Mouse (Mus musculus) liver, embryonic 14.5 days (tissue): ENCODE results near the gene Dclk3. TPM values are rescaled to one million over a fixed set of nuclear protein-coding genes. Genes with fewer than 3 reads are reported as not detected.
A peak's percentile ranks its signal among the peaks of the same experiment; 100 is the strongest.

Experiments used
- ATAC-seq: fragments of 200-750 bp; cut with Nextera tagmentation; 2 replicates; pipeline ENCODE4 v1.8.0; 2017; ENCODE audit warnings: moderate number of reproducible peaks, mild to moderate bottlenecking, moderate library complexity; ENCODE audit not compliant: insufficient read depth
- DNase-seq, 3 experiments: peaks; one replicate each; pipeline ENCODE4 v3.0.0-alpha.2; 2012 to 2013; ENCODE audit warnings: low read depth in 3 of 3, low spot score in 3 of 3
- H3K27ac ChIP-seq: fragments of 300-500 bp; sonication (generic); 2 replicates; pipeline ENCODE4 v1.5.1; 2014; ENCODE audit warnings: moderate library complexity, mild to moderate bottlenecking, control low read depth, inconsistent platforms
- H3K27me3 ChIP-seq: fragments of 300-500 bp; sonication (generic); 2 replicates; pipeline ENCODE4 v1.6.1; 2014; ENCODE audit warnings: mild to moderate bottlenecking, low read length, moderate library complexity; ENCODE audit not compliant: control insufficient read depth, insufficient read depth
- H3K36me3 ChIP-seq: fragments of 300-500 bp; sonication (generic); replicated peaks from 2 replicates; pipeline ENCODE4 v1.6.1; 2014; ENCODE audit warnings: low read depth; ENCODE audit not compliant: control insufficient read depth, insufficient read depth
- H3K4me1 ChIP-seq, 2 experiments: fragments of 200-500 bp in 1 of 2; fragments of 300-500 bp in 1 of 2; sonication (generic) in 1 of 2; replicated peaks; 2 replicates each; pipeline ENCODE4 v1.6.1; 2012 to 2014; ENCODE audit warnings: antibody characterized with exemption in 1 of 2, inconsistent platforms in 1 of 2, low read length in 1 of 2; ENCODE audit not compliant: control insufficient read depth in 2 of 2, insufficient read depth in 2 of 2
- H3K4me2 ChIP-seq: fragments of 300-500 bp; sonication (generic); 2 replicates; pipeline ENCODE4 v1.6.1; 2014; ENCODE audit warnings: low read depth, mild to moderate bottlenecking, control low read depth, moderate library complexity
- H3K4me3 ChIP-seq, 2 experiments: fragments of 200-500 bp in 1 of 2; fragments of 300-500 bp in 1 of 2; sonication (generic) in 1 of 2; 2 replicates each; pipeline ENCODE4 v1.5.1; 2012 to 2014; ENCODE audit warnings: low read depth in 2 of 2, low read length in 2 of 2, mild to moderate bottlenecking in 2 of 2, control low read depth in 1 of 2, inconsistent platforms in 1 of 2, moderate library complexity in 1 of 2; ENCODE audit not compliant: insufficient read depth in 1 of 2
- H3K9ac ChIP-seq: fragments of 300-500 bp; sonication (generic); replicated peaks from 2 replicates; pipeline ENCODE4 v1.6.1; 2014; ENCODE audit warnings: mild to moderate bottlenecking, control low read depth, moderate library complexity
- H3K9me3 ChIP-seq: fragments of 300-500 bp; sonication (generic); 2 replicates; pipeline ENCODE4 v1.6.1; 2016; ENCODE audit warnings: low read length, mixed read lengths; ENCODE audit not compliant: control insufficient read depth
- CTCF ChIP-seq: IDR thresholded peaks from 2 replicates; pipeline ENCODE4 v1.5.1; 2016; ENCODE audit warnings: antibody characterized with exemption, low read depth, control low read depth
- EP300 ChIP-seq: IDR thresholded peaks from 2 replicates; pipeline ENCODE4 v1.6.1; 2016; ENCODE audit warnings: antibody characterized with exemption, low read depth
- WGBS: fragments of 180-500 bp; shearing (Covaris S2); extraction: QIAGEN DNeasy Blood & Tissue Kit; methylation state at CpG from one replicate; pipeline ENCODE4 v1.1.7; 2014; ENCODE audit not compliant: insufficient replicate concordance; 5-methylcytosine and 5-hydroxymethylcytosine counted together
- polyA plus RNA-seq, 2 experiments: library from polyadenylated mRNA; depleted of rRNA in 1 of 2; stranded (reverse) in 1 of 2; unstranded in 1 of 2; fragments of >200 nt; fragmentation: Nextera tagmentation in 1 of 2; extraction: Ambion mirVana in 1 of 2; gene quantifications; 2 replicates each; pipeline versions ENCODE4 v1.2.1 to v1.2.3; 2012 to 2014

The Dclk3 gene
- polyA plus RNA-seq, 2 experiments = 0.02 to 0.03 TPM

DNA sequence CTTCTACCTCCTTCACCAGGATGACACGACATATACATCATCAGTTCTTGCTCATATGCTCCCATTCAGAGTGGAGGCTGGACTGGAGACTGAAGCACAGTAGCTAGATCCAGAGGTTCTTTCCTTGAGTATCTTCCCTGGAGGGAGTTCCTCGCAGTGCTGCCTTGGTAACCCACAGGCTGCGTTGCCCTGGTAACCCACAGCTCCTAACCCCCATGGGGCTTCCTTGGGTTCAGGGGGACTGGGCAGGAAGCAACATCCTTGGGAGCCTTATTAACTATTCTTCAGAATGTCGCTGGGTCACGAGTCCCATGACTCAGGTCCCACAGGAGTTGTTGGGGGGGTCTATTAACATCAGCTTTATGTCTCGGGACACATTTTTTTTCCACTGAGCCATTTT, 13.8 kb upstream of the Dclk3 start:
- Histone ChIP-seq H3K4me1 (no peaks in the 10 kb centered on the region), H3K27me3 (no peaks in the 10 kb centered on the region), H3K4me3 (no peak overlapping the region), H3K9ac (no peak overlapping the region), H3K9me3 (no peaks in the 10 kb centered on the region), H3K36me3 (no peaks in the 10 kb centered on the region), H3K27ac (no peak overlapping the region), H3K4me2 (no peak overlapping the region)
- no peak for TF ChIP-seq EP300
- 61% methylated on average over 6 of the region's 6 CpGs for WGBS
- no peak for DNase-seq
- ATAC-seq = no peak

DNA sequence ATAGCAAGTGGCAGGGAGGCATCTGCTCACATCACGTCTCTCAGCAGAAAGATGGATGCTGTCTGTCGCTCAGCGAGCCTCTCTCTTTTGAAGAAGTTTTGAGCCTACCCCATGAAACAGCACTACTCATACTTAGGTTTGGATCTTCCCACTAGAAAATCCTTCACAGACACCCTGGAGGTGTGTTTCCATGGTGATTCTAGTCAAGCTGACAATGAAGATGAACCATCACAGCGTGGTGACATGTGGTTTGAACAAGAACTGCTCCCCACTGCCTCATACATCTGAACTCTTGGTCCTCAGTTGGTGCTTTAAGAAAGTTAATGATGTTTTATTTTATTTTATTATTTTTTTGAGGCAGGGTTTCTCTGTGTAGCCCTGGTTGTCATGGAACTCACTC, 12.9 kb upstream of the Dclk3 start:
- TF ChIP-seq EP300 = no peak
- TF ChIP-seq CTCF = no peak
- DNase-seq (no peak), ATAC-seq (no peak)
- H3K4me3 ChIP-seq = no peak overlapping the region
- H3K27me3 ChIP-seq = no peaks in the 10 kb centered on the region
- no peak overlapping the region for H3K27ac ChIP-seq
- H3K36me3 ChIP-seq = no peaks in the 10 kb centered on the region
- no peaks in the 10 kb centered on the region for H3K4me1 ChIP-seq
- no peak overlapping the region for H3K4me2 ChIP-seq
- 72% methylated on average over 4 of the region's 4 CpGs for WGBS
- H3K9ac ChIP-seq = no peak overlapping the region
- H3K9me3 ChIP-seq = no peaks in the 10 kb centered on the region

DNA sequence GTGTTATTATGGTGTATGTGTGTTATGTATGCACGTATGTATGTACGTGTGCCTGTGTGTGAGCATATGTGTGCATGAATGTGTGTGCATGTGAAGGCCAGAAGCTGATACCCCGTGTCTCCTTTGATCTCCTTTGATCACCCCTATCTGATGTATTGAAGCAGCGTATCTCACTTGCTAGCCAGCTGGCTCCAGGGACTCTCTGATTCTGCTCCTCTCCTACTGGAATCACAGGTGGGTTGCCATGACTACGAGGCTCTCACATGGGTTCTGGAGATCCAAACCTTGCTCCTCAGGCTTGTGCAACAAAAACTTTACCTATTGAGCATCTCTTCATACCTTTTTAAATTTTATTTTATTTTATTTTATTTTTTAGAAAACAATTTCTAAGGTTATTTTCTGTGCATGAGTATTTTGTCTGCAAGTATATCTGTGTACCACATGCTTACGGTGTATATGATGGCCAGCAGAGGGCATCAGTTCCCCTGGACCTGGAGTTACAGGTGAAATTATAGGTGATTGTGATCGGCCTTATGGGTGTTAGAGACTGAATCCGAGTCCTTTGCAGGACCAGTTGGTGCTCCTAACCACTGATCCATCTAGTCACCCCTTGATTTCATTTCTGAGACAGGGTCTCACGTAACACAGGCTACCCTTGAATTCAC, 10.9 kb upstream of the Dclk3 start:
- Histone ChIP-seq H3K4me2 (no peak overlapping the region), H3K9me3 (no peaks in the 10 kb centered on the region), H3K27me3 (no peaks in the 10 kb centered on the region), H3K36me3 (no peaks in the 10 kb centered on the region), H3K27ac (no peak overlapping the region), H3K9ac (no peak overlapping the region), H3K4me3 (no peak overlapping the region), H3K4me1 (no peaks in the 10 kb centered on the region)
- peak; percentile 30 for TF ChIP-seq CTCF
- TF ChIP-seq EP300 = no peak
- DNase-seq = no peak
- 63% methylated on average over 9 of the region's 9 CpGs for WGBS
- no peak for ATAC-seq

DNA sequence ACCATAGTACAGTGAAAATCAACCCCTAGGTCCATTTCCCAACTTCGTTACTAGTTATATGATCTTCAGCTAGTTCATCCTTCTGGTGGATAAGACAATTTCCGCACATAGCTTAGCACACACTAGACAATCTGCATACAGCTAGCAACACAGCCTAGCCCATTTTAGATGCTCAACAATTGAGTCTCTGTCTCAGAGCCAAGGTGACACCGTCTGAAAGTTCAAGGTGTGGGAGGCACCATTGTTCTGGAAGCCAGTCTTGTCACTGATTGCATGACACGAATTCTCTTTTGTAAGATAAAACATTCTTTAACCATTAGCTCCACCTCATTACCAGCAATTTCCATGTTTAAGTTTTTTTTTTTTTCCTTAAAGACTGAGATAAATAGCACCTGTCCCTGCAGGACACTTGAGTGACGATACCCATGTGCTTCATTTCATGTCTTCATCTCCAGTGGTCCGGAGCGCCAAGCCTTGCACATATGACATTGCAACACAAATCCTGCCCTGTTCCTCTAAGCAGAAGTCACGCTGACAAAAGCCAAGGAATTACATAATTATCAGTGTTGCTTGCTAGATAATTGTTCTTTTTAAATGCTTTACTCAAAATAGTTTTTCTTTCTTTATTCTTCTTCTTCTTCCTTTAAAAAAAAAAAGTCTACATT, 10.1 kb upstream of the Dclk3 start:
- Histone ChIP-seq H3K27ac (no peak overlapping the region), H3K4me2 (no peak overlapping the region), H3K4me1 (no peaks in the 10 kb centered on the region), H3K27me3 (no peaks in the 10 kb centered on the region), H3K36me3 (no peaks in the 10 kb centered on the region), H3K9ac (no peak overlapping the region), H3K4me3 (no peak overlapping the region), H3K9me3 (no peaks in the 10 kb centered on the region)
- ATAC-seq = no peak
- no peak for DNase-seq
- no peak for TF ChIP-seq CTCF
- TF ChIP-seq EP300 = no peak
- WGBS = 59% methylated on average over 8 of the region's 8 CpGs

DNA sequence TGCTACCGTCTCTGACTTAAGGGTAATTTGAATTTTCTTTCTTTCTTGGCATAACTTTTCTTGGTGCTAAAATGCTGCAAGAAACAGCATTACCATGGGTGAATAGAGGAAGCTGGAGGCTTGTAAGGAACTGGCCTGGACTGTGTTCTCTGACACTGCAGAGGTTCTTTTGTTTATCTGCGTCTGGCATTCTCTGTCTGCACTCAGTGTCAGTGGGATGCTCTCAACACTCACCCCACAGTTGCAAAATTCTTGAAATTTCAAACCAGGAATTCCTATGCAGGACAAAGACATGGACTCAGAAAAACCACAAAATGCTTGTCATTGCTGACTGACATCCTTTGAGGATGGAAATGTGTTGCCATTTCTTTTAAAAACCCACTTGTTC, 9.5 kb upstream of the Dclk3 start:
- no peaks in the 10 kb centered on the region for H3K4me1 ChIP-seq
- H3K4me2 ChIP-seq = no peak overlapping the region
- H3K27me3 ChIP-seq = no peaks in the 10 kb centered on the region
- no peaks in the 10 kb centered on the region for H3K9me3 ChIP-seq
- 50% methylated on average over 2 of the region's 2 CpGs for WGBS
- no peaks in the 10 kb centered on the region for H3K36me3 ChIP-seq
- H3K27ac ChIP-seq = no peak overlapping the region
- DNase-seq (no peak), ATAC-seq (no peak)
- no peak overlapping the region for H3K9ac ChIP-seq
- TF ChIP-seq EP300 (no peak), CTCF (no peak)
- no peak overlapping the region for H3K4me3 ChIP-seq
